Mouse (Mus musculus): Measurements from ENCODE around the gene AC129217.1.

DNA sequence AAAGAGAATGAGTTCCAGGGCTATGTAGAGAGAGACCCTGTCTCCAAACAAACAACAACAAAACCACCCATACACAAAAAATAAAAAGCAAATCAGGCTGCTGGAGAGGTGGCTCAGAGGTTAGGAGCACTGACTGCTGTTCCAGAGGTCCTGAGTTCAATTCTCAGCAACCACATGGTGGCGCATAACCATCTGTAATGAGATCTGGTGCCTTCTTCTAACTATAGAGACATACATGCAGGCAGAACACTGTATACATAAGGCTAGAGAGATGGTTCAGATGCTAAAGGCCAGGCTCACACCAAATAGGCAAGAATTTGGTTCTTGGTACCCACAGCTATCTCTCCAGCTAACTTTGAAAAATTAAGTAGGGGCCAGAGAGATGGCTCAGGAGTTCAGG is 29.4 kb downstream of the AC129217.1 start:
- no peak for TF ChIP-seq POLR2A (IDR thresholded peaks at IDR 0.05; ENCODE audit: borderline replicate concordance, extremely low read depth, low read depth, low read length)
- TF ChIP-seq CTCF (IDR thresholded peaks at IDR 0.05; ENCODE audit: insufficient read depth, low read length): no peak
